Mouse (Mus musculus): ENCODE results near the gene Nlrp6.

DNA sequence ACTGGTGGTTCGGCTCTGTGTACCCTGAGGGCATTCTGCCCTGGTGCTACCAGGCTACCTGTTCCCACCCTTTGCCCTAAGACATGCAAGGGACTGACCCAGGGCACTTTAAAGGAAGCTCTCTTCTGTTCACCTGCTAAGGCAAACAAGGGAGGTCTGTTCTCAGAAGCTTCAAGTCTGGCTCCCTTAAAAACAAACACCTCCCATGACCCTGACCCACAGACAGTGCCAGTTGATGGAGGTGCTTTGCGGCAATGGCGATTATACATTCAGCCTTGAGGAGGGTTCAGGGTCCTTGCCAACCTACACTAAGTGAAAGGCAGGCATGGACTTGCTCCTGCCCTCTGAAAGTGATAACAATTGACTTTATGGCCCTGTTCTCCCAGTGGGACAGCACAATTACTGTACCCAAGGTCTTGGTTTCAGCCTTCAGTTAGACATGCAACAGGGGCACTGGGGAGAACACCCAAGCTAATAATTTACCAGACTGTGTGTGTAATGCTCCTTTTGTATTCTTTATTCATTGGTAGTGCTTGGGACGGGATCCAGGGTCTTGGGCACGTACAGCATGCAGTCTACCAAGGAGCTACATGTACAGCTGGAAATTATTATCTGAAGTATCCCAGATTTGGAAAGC lies 7.7 kb upstream of the Nlrp6 start:
- no peak for TF ChIP-seq CTCF (IDR thresholded peaks at IDR 0.05)
- no peak for TF ChIP-seq EP300 (IDR thresholded peaks at IDR 0.05)

Data from lung, postnatal 0 days (tissue).